Mouse (Mus musculus): ENCODE measurements at regions not wholly inside any gene's neighbourhood (a gene's known extent, or its start where the extent isn't known, plus 50 kb on each side); places are given as distances from the start of the nearest gene placed in this dataset.
A peak's percentile ranks its signal among the peaks of the same experiment; 100 is the strongest.
"Not testable (repeated sequence)": the region's sequence is repeated elsewhere in the genome, so short reads cannot be mapped to it uniquely, and the experiment has no call there.

DNA sequence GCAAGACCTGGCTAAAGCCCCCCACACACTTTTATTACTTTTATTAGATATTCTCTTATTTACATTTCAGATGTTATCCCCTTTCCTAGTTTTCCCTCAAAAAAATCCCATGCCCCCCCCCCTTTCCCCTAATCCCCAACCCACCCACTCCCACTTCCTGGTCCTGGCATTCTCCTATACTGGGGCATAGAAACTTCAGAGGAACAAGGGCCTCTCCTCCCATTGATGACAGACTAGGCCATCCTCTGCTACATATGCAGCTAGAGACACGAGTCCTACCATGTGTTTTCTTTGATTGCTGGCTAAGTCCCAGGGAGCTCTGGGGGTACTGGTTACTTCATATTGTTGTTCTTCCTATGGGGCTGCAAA, 116.8 kb downstream of the Rfpl4b start:
- not testable (repeated sequence) for DNase-seq (ENCODE audit: low spot score)

DNA sequence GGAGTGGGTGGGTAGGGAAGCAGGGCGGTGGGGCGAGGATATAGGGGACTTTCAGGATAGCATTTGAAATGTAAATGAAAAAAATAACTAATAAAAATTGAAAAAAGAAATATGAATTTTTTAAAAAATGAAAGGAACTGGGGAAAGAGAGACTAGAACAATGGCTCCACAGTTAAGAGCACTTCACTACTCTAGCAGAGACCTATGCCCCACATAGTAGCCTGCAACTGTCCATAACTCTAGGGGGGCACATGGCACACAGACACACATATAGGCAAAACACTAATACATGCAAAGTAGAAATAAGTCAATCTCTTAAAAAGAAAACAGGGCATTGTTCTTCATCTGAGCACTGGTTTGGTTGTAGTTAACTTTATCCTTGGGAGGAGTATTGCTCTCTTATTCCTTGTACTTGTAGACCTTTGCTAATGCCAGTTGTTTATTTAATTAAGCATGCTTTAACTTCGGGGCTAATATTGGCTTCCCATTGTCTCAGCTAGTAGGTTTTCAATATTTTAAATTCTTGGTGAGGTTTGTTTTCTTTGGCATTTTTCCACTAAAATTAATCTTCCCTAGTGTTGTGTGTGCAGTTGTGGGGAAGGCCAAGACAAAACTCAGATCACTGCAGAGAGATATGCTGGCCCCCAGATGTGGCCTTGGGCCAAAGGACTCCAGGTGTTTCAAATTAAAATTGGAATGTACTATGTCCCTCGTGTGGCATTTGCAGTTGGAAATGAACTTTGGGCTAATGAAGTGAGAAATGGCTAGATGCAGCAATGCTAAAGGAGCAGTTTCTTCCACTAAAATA, 117.4 kb downstream of the Rfpl4b start:
- DNase-seq (ENCODE audit: low spot score): peak; percentile 4

DNA sequence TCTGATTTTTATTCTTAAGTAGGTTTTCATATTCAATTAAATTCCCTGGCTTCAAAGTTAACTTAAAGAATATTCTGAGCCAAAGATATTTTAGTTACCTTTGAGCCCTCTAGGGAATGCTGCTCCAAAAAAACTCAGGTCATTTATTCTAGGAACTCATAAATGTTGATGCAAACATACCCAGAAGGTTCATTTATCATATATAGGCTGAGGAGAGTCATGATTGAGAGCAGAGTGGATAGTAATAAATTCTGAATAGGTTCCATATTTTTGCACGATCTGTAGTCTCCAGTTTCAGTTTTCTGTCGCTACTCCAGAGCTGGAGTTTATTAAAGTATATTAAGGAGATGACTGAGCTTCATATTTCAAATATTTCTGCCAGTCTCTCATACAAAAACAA, 144.1 kb downstream of the Rfpl4b start:
- DNase-seq (ENCODE audit: low spot score): no peak

DNA sequence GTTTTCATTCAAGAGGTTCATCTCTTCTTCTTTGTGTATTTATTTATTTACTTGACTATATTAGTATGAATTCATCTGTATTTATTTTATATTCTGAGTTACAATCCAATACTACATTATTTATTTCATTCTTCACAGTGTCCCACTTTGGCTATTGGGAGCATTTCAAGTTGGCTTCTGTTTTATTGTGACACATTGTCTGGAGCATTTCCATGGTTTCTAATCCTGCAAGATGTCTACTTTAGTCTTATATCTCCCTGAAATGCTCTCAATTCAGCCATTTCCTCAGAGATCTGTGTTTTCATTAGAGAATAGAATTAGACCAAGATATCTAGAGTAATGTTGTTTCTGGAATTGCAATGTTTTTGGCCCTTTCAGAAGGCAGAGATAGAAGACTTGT, 153.0 kb downstream of the Rfpl4b start:
- no peak for DNase-seq (ENCODE audit: low spot score)

DNA sequence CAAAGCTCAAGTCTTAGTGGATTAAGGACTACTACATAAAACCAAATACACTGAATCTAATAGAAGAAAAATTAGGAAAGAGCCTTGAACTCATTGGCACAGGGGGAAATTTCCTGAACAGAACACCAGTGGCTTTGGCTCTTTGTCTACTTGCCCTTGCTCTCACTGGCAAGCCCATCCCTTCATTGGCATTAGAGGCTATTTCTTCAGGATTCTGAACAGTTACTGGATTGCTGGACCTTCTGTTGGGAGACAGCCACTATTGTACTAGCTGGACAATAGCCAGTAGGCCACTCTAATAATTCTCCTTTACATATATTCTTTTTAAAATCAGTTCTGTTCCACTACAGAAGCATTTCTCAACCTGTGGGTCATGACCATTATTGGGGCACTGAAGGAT, 153.7 kb downstream of the Rfpl4b start:
- DNase-seq (ENCODE audit: low spot score): no peak

DNA sequence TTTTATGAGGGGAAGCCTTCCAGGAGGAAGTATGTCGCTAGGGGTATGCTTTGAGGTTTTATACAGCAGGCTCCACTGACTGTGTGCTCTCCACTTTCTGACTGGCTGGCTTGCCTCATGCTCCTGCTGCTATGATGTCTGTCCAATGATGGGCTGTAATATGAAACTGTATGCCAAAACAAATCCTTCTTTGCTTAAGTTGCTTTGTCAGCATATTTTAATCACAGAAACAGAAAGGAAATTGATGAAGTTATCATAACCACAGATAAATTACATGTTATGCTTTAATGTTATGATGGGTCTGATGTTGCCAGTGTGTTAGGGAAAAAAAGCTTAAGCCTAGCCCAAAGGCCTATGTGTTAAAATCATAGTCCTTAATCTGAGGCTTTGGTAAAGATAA, 185.9 kb downstream of the Rfpl4b start:
- no peak for DNase-seq (ENCODE audit: low spot score)

DNA sequence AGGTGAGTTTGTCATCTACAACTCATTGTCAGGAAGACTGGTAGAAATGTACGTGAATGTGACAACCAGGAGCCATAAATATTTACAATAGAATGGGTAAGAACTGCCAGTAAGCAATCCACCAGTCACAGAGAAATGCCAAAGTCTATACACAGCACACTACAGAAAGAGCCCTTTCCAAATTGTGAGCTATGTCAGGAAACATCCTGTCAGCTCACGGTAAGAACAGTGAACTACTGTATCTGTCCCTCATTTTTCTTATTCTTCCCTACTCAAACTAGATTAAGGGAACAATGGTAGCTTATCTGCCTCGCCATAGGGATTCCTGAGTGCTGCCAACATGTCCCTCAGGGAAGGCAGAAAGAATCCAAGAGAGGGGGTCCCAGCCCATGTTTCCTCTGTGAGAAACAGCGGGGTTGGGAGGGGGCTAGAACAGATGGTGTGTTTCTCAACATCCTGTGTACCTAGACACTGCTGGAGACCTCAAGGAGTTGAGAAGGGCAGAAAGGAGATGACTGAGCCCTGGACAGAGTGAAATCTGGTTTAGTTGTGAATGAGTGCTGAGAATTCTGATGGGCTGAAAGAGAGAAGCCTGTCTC, 191.6 kb downstream of the Rfpl4b start:
- no peak for DNase-seq (ENCODE audit: low spot score)

DNA sequence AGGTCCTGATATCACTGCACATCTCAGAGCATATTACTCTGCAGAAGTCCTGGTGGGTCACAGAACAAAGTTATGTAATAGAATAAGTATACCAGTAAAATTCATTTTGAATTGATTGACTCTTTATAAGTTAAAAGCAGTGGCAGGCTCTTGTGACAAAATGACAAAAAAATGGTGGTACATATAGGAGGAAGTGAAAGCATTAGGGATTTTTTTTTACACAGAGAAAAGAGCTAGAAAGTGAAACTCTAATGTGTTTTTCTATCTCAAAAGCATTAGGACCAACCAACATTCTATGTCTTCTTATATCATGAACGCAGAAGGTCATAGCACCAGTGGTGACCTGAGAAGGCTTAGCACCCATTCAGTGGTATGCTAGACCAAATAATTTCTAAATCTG, 198.2 kb downstream of the Rfpl4b start:
- no peak for DNase-seq (ENCODE audit: low spot score)

DNA sequence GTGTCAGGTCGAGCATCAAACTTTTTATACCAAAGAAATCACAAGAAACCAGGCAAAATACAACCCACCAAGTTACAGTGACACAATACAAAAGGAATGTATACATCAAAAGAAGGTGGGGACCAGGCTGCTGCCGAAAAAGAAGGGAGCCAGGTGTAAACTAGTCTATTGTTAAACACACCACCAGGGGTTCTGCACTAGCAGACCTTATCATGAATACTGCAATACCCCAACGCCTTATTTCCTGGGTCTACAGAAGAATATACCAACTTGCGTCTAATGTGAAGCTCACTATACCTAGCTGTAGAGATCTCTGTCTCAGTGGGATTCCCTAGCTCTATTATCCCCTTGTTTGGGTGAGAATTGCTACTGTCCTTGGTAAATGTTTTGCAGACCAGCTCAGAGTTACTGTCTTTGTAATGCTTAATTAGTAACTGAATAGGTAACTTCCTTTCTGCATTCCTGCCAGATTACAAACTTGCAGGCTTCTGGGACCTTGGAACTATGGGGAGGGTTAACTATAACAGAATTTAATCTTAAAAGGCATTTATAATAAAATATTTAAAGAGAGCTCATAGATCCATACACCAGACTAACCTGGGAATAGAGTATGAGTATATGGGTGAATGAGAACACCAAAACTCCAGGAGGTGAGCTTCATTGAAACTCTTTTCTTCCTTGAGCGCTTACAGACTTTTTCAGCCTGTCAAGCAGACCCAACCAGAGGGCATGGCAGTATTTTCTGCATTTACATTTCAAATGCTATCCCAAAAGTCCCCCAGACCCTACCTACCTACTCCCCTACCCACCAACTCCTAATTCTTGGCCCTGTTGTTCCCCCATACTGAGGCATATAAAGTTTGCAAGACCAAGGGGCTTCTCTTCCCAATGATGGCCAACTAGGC, 211.7 kb downstream of the Rfpl4b start:
- DNase-seq (ENCODE audit: low spot score): no peak

DNA sequence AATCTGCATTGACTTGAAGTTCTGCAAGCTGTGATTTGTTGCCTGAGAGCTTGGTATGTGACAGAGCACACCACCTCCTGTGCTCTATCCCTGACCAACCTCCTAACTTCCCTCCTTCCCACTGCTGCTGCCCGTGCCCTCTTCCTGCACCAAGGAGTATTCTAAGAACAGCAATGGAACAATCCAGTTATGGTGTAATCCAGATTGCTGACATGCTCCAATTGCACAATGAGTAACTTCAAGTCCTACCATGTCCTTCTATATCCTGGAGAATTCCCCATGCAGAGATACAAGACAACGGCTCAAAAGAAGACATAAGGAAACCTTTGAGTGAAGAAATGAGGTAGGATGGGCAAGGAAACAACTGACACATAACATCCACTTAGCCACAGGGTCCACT, 235.5 kb downstream of the Rfpl4b start:
- no peak for DNase-seq (ENCODE audit: low spot score)

DNA sequence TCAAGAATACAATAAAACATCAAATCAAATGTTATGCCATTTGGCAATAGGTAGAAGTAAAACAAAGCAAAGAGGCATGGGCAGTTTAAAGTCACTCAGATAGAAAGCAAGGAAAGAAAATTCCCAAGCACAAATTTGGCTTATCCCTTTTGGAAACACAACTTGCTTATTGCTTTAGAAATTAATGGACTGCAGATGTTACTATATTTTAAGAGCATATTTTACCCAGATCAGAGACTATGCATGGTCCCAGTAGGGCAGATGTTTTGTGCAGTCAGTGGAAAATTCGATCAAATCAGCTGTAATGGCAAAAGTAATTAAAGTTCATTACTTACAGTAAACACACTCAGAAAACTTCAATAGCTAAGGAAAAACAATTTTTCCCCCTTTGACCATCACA, 245.9 kb downstream of the Rfpl4b start:
- no peak for DNase-seq (ENCODE audit: low spot score)

DNA sequence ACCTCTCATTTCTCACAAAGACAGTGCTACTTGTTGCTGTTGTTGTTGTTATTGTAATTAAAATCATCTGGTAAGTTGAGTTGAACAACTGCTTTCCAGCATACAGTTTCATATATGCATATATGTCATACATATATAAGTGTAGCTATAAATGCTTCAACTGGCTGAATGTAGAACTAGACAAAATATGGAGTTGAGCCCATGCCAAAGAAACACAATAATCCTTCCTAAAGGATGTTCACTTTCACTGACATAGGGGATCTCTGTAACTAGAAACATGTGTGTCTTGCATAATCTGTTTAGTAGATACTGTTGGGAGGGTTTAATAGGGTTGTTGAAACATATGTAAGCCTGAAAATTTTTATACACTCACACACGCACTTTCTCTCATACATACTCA, 247.9 kb downstream of the Rfpl4b start:
- DNase-seq (ENCODE audit: low spot score): no peak

DNA sequence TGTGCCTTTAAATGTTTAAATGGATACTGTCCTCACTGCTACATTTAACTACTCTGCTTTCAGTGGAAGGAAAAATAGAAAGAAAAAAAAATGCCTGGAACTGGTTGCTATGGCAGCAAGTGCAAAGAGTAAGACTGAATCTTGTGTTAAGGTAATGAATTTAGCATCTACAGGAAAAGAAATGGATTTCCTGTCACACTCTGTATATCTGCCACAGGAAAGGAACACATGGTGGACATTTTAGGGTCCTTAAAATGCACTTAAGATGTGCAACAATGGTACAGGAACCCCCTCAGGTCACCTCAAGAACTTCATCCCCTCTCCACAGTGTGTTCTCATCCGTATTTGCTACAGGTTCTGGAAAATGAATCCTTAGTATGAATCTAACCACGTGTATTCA, 248.4 kb downstream of the Rfpl4b start:
- no peak for DNase-seq (ENCODE audit: low spot score)

DNA sequence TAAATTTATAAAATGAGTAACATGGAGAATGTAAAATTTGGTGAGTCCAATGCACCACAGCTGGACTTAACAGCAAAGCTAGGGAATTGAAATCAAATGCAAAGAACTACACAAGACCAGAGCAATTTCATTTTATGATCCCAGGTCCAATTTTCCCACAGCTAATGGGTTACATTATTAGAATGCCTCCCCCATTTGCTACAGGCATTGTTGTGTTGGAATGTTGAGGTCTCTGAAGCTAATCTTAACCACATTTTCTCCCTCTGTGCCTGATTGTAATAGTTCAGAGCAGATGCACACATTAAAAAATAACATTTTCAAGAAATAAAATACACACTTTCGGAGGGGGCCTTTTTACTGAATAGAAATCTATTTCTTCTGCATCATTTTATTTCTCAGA, 254.3 kb downstream of the Rfpl4b start:
- no peak for DNase-seq (ENCODE audit: low spot score)

DNA sequence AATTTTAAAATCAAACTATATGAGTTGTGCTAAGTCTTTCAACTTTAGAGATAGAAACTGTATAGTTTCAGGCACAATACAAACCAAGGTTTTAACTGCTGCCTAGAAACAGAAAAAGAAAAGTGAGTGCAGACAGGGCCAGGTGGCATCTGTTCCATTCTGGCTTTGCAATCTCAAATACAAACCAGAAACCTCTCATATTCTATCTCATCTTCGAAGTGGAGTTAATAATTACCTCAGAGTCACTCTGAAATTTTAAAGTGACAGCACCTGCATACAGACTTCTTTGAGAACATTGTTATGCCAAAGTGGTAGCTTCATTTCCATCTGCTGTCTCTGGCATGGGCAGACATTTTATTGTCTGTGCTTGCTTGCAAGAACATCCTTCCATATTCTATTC, 255.2 kb downstream of the Rfpl4b start:
- DNase-seq (ENCODE audit: low spot score): no peak

DNA sequence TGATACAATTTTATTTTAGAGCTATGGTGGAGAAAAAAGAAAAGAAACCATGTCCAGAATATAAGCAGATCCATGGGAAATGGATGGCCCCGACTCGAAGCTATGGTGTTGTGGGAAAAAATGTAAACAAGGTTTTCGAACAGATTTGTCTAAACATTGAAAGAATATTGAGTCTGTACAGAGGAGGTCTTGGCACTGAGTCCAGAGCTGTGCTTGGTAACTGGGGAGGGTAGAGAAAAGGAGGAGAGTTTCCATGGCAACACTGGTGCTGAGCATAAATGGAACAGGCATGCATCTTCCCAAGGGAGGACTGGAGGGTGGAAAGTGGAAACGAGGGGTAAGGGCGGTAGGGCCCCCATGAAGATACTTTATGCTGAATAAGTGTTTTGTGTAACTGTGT, 266.5 kb downstream of the Rfpl4b start:
- no peak for DNase-seq (ENCODE audit: low spot score)

DNA sequence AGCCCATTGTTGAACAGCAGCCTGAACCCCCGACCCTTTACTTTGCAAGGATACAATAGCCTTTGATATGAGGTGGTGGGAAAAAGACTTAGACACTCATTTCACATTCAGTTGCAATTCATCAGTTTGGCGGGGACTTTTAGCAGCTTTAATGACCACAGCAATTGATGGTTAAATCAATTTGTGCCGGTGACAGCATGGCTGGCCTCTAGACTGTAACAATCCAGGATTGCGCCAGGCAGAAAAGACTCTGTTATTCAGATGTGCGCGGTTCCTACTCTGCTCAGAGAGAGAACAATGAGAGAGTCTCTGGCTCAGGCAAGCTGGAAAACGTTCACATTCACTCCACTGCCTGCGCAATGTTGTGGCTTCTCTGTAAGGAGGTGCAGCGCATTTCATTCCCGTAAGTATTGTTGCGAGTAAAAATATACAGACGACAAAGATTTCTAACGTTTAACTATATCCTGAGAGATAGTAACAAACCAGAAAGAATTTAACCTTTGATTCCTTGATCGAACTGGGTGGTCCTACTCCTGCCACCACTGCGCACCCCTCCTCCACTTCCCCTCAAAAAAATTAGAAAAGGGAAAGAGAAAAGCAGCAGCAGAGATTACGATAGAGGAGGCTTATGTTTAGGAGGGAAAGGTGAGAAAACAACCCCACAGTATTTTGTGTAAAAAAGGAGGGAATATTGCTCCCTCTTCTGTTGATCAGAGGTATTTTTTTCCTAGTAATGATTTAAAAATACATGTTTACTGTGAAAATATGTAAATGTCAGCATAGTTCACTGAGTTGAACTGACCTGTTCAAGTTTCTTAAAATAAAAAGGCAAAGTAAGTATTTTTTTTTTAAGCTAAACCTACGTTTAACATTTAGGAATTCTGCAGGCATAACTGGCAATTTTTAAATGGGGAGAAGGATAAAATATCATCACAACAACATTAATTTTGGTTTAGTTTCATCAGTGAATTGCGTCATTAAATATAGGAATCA, 267.6 kb downstream of the Rfpl4b start:
- peak; percentile 6 for DNase-seq (ENCODE audit: low spot score)

DNA sequence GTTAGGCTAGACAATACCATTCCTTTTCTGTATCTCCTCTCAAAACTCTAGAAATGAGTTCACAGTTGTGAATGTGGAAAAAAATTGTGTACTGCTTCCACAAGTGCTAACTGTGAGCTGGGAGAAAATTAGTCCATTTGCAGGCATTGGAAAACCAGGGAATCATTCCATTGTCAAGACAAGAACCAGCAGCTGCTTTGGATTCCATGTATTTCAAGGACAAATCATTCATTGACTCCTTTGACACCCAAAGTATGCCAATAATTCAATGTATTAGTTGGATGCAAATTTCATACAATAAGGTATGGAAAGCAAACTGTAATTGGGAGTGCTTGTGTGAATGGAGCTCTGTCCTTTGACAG, 268.3 kb downstream of the Rfpl4b start:
- no peak for DNase-seq (ENCODE audit: low spot score)

DNA sequence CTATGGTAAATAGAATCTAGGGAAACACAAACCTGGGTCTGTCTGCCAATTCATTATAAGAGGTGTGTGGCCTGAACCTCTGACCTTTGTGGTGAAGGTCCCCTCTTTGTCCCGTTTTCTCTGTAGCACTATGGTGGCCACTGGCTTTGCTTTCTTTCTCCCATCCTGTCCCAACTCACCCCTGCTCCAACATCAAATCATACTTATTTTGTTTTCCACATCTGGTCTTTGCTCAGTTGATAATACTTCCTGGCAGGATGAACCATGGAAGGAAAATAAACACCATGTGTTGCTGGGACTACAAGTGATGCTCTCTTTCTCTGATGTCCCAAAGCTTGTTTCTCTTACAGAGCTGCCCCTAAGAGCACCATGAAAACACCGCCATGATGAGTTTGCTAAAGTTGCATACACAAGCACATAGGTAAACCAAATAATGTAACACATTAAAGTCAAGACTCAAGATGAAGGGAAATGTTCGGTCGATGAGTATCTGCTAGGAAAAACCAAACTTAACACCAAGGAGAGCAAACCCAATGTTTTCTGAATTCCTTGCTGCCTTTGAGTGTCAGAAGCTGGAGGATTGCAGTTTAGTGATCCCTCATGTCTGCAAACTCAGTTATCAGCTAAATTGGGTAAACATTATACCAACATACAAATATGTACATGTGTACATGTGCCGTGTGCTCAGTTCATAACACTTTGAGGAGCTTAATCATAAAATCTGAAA, 269.1 kb downstream of the Rfpl4b start:
- DNase-seq (ENCODE audit: low spot score): no peak

DNA sequence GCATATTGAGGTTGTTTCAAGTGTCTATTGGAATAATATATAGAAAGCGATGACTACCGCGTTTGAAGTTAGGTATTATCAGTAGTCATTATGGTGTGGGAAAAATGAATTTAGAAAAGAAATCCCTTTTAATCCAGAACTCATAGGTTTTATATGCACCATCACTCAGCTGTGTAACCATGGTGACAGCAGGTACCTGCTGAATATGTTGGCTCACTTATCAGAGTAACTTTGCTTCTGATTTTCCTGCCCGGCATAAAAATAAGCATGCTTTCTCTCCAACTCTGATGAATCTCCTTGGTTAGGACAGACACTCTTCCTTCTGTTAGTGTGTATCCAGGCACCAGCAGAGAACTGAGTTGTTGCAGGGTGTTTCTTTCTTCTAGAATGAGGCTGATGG, 281.5 kb downstream of the Rfpl4b start:
- no peak for DNase-seq (ENCODE audit: low spot score)

DNA sequence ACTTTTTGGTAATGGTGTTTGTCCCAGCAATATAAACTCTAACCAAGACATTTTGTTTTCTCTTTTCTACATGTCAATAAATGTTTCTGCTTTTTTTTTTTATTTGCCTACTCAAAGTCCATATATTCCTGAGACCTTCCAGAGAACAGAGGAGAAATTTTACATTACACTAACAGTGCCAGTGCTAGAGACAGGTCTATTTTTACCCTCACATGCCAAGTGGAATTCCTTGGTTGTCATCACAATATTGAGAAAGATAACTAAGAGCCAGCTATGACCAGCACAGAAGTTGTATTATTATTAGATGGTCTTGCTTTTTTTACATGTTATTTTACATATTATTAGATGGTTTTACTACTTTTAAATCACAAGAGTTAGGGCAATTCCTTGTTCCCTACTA, 282.8 kb downstream of the Rfpl4b start:
- no peak for DNase-seq (ENCODE audit: low spot score)

Data from ovary, postnatal 14 days (tissue).